Mouse (Mus musculus): ENCODE data around the gene Rmi2.

Gene Rmi2

GRCm38 (mm10) chr16:10933372-10933771 lies 98.5 kb downstream of the Rmi2 start:
- no peak for DNase-seq

- no peak for DNase-seq
These were observed 99.2 kb downstream of the Rmi2 start for GRCm38 (mm10) chr16:10934047-10934446.

- no peak for DNase-seq
These were observed 102.0 kb downstream of the Rmi2 start for GRCm38 (mm10) chr16:10936700-10937319.

GRCm38 (mm10) chr16:10937497-10937896 lies 102.6 kb downstream of the Rmi2 start:
- no peak for DNase-seq

- no peak for DNase-seq
These were observed 105.1 kb downstream of the Rmi2 start for GRCm38 (mm10) chr16:10939932-10940331.

GRCm38 (mm10) chr16:10940661-10941060 lies 105.8 kb downstream of the Rmi2 start:
- DNase-seq, result no peak

Measured in right cerebral cortex, adult 18-20 months (tissue).